Mouse (Mus musculus): ENCODE data around the gene Wbp2.

Wbp2 gene

DNA sequence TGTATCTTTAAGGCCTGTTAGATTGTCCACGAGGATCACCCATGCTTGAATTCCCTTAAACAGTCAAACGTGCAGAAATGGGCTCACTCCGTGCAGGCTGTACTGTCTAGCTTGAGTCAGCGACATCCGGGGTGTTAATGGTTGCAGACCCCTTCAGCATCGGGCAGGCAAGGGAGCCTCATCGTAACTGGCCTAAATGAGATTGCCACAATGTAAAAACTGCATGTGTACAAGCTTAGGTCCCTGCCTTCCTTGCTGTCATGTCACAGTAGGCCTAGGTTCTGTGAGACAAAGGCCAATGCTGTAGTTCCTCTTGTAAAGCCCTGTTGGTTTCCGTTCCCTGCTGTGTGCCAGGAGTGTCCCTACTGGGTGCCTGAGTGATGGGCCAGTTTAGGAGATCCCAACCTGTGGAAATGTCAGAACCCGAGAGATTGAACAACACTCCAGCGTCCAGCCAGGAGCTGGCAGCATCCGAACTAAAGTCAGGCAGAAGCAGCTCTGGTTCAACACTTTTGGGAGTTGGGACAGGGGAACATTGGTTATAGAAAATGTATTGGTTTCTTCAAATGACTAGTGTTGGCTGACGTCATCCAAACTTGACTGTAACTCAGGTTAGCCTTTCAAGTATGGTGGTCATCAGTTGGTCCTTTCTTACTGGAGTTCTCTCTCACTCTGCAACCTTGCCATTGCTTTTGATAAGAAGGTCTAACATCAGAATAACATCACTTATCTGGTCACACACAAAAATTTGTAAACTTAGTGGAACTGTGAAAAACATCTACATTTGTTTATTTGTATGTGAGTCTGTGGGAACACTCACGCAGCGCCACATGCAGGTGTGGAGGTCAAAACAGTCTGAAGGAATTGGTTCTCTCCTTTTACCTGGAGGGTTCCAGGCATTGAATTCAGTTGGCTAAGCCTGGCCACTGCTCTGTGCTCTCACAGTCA is 55.6 kb downstream of the Wbp2 start:
- peak; percentile 60 to 68 for DNase-seq (ENCODE audit: low spot score in 2 of 2)

- DNase-seq (ENCODE audit: low spot score in 2 of 2), result peak; percentile 97 to 99
Measured at GRCm38 (mm10) chr11:116030088-116030897, 56.5 kb downstream of the Wbp2 start, which contains the start of gene Unk. Unk (plus strand) TSS chr11:116030322.

DNA sequence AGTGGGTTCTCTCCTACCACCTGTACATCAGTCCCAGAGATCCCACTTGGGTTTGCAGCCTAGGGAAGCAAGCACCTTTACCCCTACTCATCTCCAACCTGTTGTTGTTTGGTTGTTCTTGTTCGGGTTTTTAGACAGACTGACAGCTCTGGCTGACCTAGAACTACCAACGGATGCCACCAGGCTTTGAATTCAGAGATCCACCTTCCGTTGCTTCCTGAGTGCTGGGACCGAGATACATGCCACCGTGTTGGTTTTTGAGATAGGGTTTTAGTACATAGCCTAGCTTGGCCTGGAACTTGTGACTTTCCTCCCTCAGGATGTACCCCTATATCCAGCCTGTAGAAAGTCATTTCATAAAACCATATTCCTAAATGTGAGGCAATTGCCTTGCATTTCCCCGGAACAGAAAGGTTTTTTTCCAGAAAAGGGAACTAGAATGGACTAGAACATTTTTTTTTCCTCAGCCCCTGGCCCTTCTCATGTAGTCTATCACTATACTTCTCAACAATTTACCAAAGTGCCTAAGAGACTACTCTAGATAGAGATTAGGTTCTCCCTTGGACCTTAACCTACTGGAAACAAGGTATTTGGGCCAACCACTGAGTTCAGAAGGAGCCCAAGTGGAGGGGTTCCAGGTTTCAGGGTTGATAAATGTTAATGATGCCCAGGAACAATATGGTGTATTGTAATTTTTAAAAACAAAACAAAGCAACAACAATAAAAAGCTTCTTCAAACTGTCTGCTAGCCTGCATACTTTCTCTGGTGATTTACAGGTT is 57.5 kb downstream of the Wbp2 start:
- DNase-seq (ENCODE audit: low spot score in 2 of 2), result no peak

All from spleen, postnatal 36 days (tissue).